Mouse (Mus musculus) cerebellum, adult 2 months (tissue): ENCODE data around the gene Gabrb1.

Experiments
- CTCF ChIP-seq: fragments of 200-500 bp; IDR thresholded peaks from 2 replicates; pipeline ENCODE4 v1.5.1; 2011; ENCODE audit warnings: low read depth, mild to moderate bottlenecking, control low read depth, low read length, moderate library complexity, borderline replicate concordance; ENCODE audit not compliant: insufficient read depth
- POLR2A ChIP-seq: fragments of 200-500 bp; IDR thresholded peaks from 2 replicates; pipeline ENCODE4 v1.6.1; 2011; ENCODE audit warnings: low read length, control low read depth, borderline replicate concordance; ENCODE audit not compliant: insufficient read depth

- TF ChIP-seq POLR2A: no peak
- no peak for TF ChIP-seq CTCF
Observed at GRCm38 (mm10) chr5:71965529-71965928, 307.6 kb downstream of the Gabrb1 start.
